Mouse (Mus musculus) kidney, postnatal 0 days (tissue): Measurements from ENCODE around the gene Vmn2r1. TPM values are rescaled to one million over a fixed set of nuclear protein-coding genes. Genes with fewer than 3 reads are reported as not detected.

Source experiments
- ATAC-seq: fragments of 200-750 bp; cut with Nextera tagmentation; replicated peaks from 2 replicates; pipeline ENCODE4 v1.8.0; 2017; ENCODE audit warnings: low read depth, moderate number of reproducible peaks, moderate TSS enrichment, moderate library complexity; ENCODE audit not compliant: low FRiP score
- DNase-seq: peaks from one replicate; pipeline ENCODE4 v3.0.0-alpha.2; 2016; ENCODE audit warnings: low spot score
- H3K27ac ChIP-seq: fragments of 300-500 bp; sonication (generic); 2 replicates; pipeline ENCODE4 v1.5.1; 2014; ENCODE audit warnings: mild to moderate bottlenecking
- H3K27me3 ChIP-seq: fragments of 300-500 bp; sonication (generic); 2 replicates; pipeline ENCODE4 v1.6.1; 2014; ENCODE audit warnings: low read length, mixed read lengths; ENCODE audit not compliant: insufficient read depth
- H3K36me3 ChIP-seq: fragments of 300-500 bp; sonication (generic); 2 replicates; pipeline ENCODE4 v1.6.1; 2014; ENCODE audit warnings: low read length, mixed read lengths; ENCODE audit not compliant: insufficient read depth
- H3K4me1 ChIP-seq: fragments of 300-500 bp; sonication (generic); replicated peaks from 2 replicates; pipeline ENCODE4 v1.6.1; 2014; ENCODE audit warnings: antibody characterized with exemption, low read length, mixed read lengths; ENCODE audit not compliant: insufficient read depth
- H3K4me2 ChIP-seq: fragments of 300-500 bp; sonication (generic); 2 replicates; pipeline ENCODE4 v1.6.1; 2014; ENCODE audit warnings: mild to moderate bottlenecking, low read length, moderate library complexity, mixed read lengths
- H3K4me3 ChIP-seq: fragments of 300-500 bp; sonication (generic); replicated peaks from 2 replicates; pipeline ENCODE4 v1.5.1; 2014; ENCODE audit warnings: low read depth, low read length
- H3K9ac ChIP-seq: fragments of 300-500 bp; sonication (generic); 2 replicates; pipeline ENCODE4 v1.6.1; 2014; ENCODE audit warnings: low read depth, low read length
- H3K9me3 ChIP-seq: fragments of 300-500 bp; sonication (generic); replicated peaks from 2 replicates; pipeline ENCODE4 v1.6.1; 2016; ENCODE audit warnings: low read length, inconsistent platforms, mixed read lengths
- CTCF ChIP-seq: IDR thresholded peaks from 2 replicates; pipeline ENCODE4 v1.5.1; 2016; ENCODE audit warnings: antibody characterized with exemption, low read depth, mild to moderate bottlenecking, moderate library complexity
- WGBS: fragments of 180-500 bp; shearing (Covaris S2); extraction: QIAGEN DNeasy Blood & Tissue Kit; methylation state at CpG from one replicate; pipeline ENCODE4 v1.1.7; 2014; 5-methylcytosine and 5-hydroxymethylcytosine counted together
- polyA plus RNA-seq: library from polyadenylated mRNA; unstranded; fragments of >200 nt; fragmentation: Nextera tagmentation; extraction: Ambion mirVana; gene quantifications from 2 replicates; pipeline ENCODE4 v1.2.1, GENCODE M21; 2015

The Vmn2r1 gene
- polyA plus RNA-seq, 1 experiment from 2014 or later, result 0.05 TPM

- no peak for TF ChIP-seq CTCF
- no peak within 1 kb of the TSS for H3K4me3 ChIP-seq
- DNase-seq (no peak), ATAC-seq (no peak)
- no peaks in the 10 kb centered on the region for H3K4me1 ChIP-seq
- no peaks in the 10 kb centered on the region for H3K27me3 ChIP-seq
- H3K27ac ChIP-seq, result no peak within 1 kb of the TSS
- H3K9ac ChIP-seq, result no peak within 1 kb of the TSS
- no peaks in the 10 kb centered on the region for H3K9me3 ChIP-seq
- no peaks in the 10 kb centered on the region for H3K36me3 ChIP-seq
- no peak within 1 kb of the TSS for H3K4me2 ChIP-seq
- WGBS, result 89% methylated on average over 2 of the region's 2 CpGs
These were observed 60.6 kb downstream of the Vmn2r1 start, which contains the start of gene Vmn2r2 for GRCm38 (mm10) chr3:64141878-64142508. Gene Vmn2r2, minus strand, starts transcription at chr3:64141928.

Other genes with a start within 250 kb of the Vmn2r1 start
- gene Plch1, start 182.1 kb upstream of the Vmn2r1 start, polyA plus RNA-seq, result 5.3 and 6.2 TPM in 2 replicates
- gene E130311K13Rik, start 152.1 kb upstream of the Vmn2r1 start, polyA plus RNA-seq, result 4.4 and 6.4 TPM in 2 replicates
- gene Slc33a1, start 116.8 kb upstream of the Vmn2r1 start, polyA plus RNA-seq, result 45.2 and 46.8 TPM in 2 replicates
- 31.4 and 36.4 TPM in 2 replicates for gene Gmps, start 105.4 kb upstream of the Vmn2r1 start, polyA plus RNA-seq
- not detected in 2 replicates for gene Vmn2r2, start 60.4 kb downstream of the Vmn2r1 start, polyA plus RNA-seq
- gene Vmn2r3, start 208.2 kb downstream of the Vmn2r1 start, polyA plus RNA-seq, result not detected in 2 replicates